Mouse (Mus musculus) E14TG2a.4 (cell line): Measurements from ENCODE around the gene Hspb11.

Experiments
- CTCF ChIP-seq: conservative IDR thresholded peaks from 2 replicates; pipeline ENCODE4 v1.5.1; 2014; ENCODE audit warnings: low read length
- POU5F1 ChIP-seq: IDR thresholded peaks from 2 replicates; pipeline ENCODE4 v1.6.1; 2014; ENCODE audit warnings: low read length, borderline replicate concordance

DNA sequence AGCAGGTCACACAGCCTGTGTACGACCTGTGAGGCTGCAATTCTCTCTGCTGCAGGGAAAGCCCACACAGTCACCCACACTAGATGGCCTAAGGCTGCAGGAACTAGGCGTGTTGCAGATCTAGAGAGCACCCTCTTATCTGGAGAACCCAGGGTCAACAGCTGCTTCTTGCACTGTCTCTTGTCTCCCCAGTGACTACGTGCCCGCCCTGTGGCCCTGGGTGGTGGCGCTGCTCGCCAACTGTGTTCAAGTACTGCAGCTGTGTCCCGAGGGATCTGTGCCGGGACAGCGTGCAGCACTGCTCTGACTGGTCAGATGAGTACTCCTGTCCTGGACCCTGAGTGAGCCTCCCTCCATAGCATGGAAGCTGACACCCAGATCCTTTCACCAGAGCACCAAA lies 35.8 kb upstream of the Hspb11 start:
- TF ChIP-seq CTCF, result no peak
- TF ChIP-seq POU5F1, result no peak
